Mouse (Mus musculus): Measurements from ENCODE around the gene Dpy19l1.

The Dpy19l1 gene

GRCm38 (mm10) chr9:24503067-24503857 lies at the start of gene Dpy19l1:
Dpy19l1 (minus strand) TSS chr9:24503140.
- DNase-seq, result peak; percentile 93 to 97

- no peak for DNase-seq
These were observed 35.2 kb upstream of the Dpy19l1 start for GRCm38 (mm10) chr9:24538159-24538558.

GRCm38 (mm10) chr9:24516575-24517139 lies 13.7 kb upstream of the Dpy19l1 start:
- DNase-seq, result peak; percentile 85 to 89

GRCm38 (mm10) chr9:24514078-24514469 lies 11.1 kb upstream of the Dpy19l1 start:
- no peak for DNase-seq

- no peak for DNase-seq
These were observed 10.5 kb upstream of the Dpy19l1 start for GRCm38 (mm10) chr9:24513290-24514077.

- DNase-seq, result no peak
These were observed 9.2 kb upstream of the Dpy19l1 start for GRCm38 (mm10) chr9:24512121-24512539.

GRCm38 (mm10) chr9:24511371-24512120 lies 8.6 kb upstream of the Dpy19l1 start:
- no peak for DNase-seq

- DNase-seq, result no peak
These were observed 5.9 kb upstream of the Dpy19l1 start for GRCm38 (mm10) chr9:24508880-24509279.

- no peak for DNase-seq
These were observed 3.6 kb upstream of the Dpy19l1 start for GRCm38 (mm10) chr9:24506510-24506909.

GRCm38 (mm10) chr9:24505017-24505763 lies 2.2 kb upstream of the Dpy19l1 start:
- no peak for DNase-seq

GRCm38 (mm10) chr9:24504381-24504780 lies 1.4 kb upstream of the Dpy19l1 start:
- no peak for DNase-seq

- DNase-seq, result peak in 1 of 2 experiments; percentile 22
These were observed 899 bp upstream of the Dpy19l1 start for GRCm38 (mm10) chr9:24503858-24504219.

GRCm38 (mm10) chr9:24502571-24503004 lies 352 bp downstream of the Dpy19l1 start:
- DNase-seq, result peak in 1 of 2 experiments; percentile 54

GRCm38 (mm10) chr9:24501618-24502017 lies 1.3 kb downstream of the Dpy19l1 start:
- peak; percentile 18 to 48 for DNase-seq

- no peak for DNase-seq
These were observed 6.7 kb downstream of the Dpy19l1 start for GRCm38 (mm10) chr9:24496226-24496625.

- DNase-seq, result no peak
These were observed 12.4 kb downstream of the Dpy19l1 start for GRCm38 (mm10) chr9:24490516-24490915.

- no peak for DNase-seq
These were observed 14.4 kb downstream of the Dpy19l1 start for GRCm38 (mm10) chr9:24488425-24489104.

GRCm38 (mm10) chr9:24482375-24482774 lies 20.6 kb downstream of the Dpy19l1 start:
- DNase-seq, result no peak

GRCm38 (mm10) chr9:24477251-24477650 lies 25.7 kb downstream of the Dpy19l1 start:
- no peak for DNase-seq

- no peak for DNase-seq
These were observed 29.1 kb downstream of the Dpy19l1 start for GRCm38 (mm10) chr9:24473824-24474223.

GRCm38 (mm10) chr9:24472514-24472913 lies 30.4 kb downstream of the Dpy19l1 start:
- no peak for DNase-seq

All from cerebellum, postnatal 14 days (tissue).